Mouse (Mus musculus) CH12.LX (cell line): ENCODE data around the gene Bcl2l14. TPM values are rescaled to one million over a fixed set of nuclear protein-coding genes. Genes with fewer than 3 reads are reported as not detected.
A peak's percentile ranks its signal among the peaks of the same experiment; 100 is the strongest.

Experiments used
- DNase-seq: peaks from one replicate; pipeline ENCODE4 v3.0.0-alpha.2; 2013; ENCODE audit errors: extremely low read depth
- H3K27ac ChIP-seq: 2 replicates; pipeline ENCODE4 v1.5.1; 2012; ENCODE audit warnings: low read depth, mild to moderate bottlenecking, control low read depth, moderate library complexity; ENCODE audit not compliant: insufficient read depth
- H3K27me3 ChIP-seq: replicated peaks from 2 replicates; pipeline ENCODE3; 2012; ENCODE audit warnings: inconsistent platforms
- H3K36me3 ChIP-seq, 2 experiments: replicated peaks in 1 of 2; 2 replicates each; pipeline versions ENCODE3 to v1.6.1; 2012; ENCODE audit warnings: inconsistent platforms in 1 of 2, low read length in 1 of 2, mild to moderate bottlenecking in 1 of 2, mixed read lengths in 1 of 2, moderate library complexity in 1 of 2; ENCODE audit not compliant: control insufficient read depth in 1 of 2, insufficient read depth in 1 of 2
- H3K4me1 ChIP-seq, 2 experiments: 2 replicates each; pipeline ENCODE4 v1.6.1; 2012; ENCODE audit warnings: inconsistent platforms in 1 of 2, moderate library complexity in 1 of 2; ENCODE audit not compliant: insufficient read depth in 2 of 2, control insufficient read depth in 1 of 2
- H3K4me2 ChIP-seq: 2 replicates; pipeline ENCODE4 v1.6.1; 2012; ENCODE audit warnings: low read depth, mild to moderate bottlenecking, control low read depth; ENCODE audit not compliant: poor library complexity, insufficient read depth, severe bottlenecking
- H3K4me3 ChIP-seq, 3 experiments: fragments of 150-350 bp in 1 of 3; sonication (generic) in 1 of 3; replicated peaks in 1 of 3; 2 replicates each; pipeline versions ENCODE3 to v1.5.1; 2011 to 2012; ENCODE audit warnings: low read depth in 2 of 3, low read length in 2 of 3, mild to moderate bottlenecking in 2 of 3, moderate library complexity in 2 of 3, control low read depth in 1 of 3, improper control_type of control experiment in 1 of 3, inconsistent platforms in 1 of 3, mixed read lengths in 1 of 3; ENCODE audit not compliant: poor library complexity in 1 of 3
- H3K79me2 ChIP-seq: replicated peaks from 2 replicates; pipeline ENCODE4 v1.6.1; 2012; ENCODE audit warnings: mild to moderate bottlenecking, moderate library complexity; ENCODE audit not compliant: control insufficient read depth, poor library complexity, insufficient read depth, severe bottlenecking; ENCODE audit errors: extremely low read depth
- H3K9ac ChIP-seq: 2 replicates; pipeline ENCODE4 v1.6.1; 2012; ENCODE audit warnings: low read depth, mild to moderate bottlenecking, control low read depth, moderate library complexity; ENCODE audit not compliant: insufficient read depth
- H3K9me3 ChIP-seq: replicated peaks from 2 replicates; pipeline ENCODE3; 2012; ENCODE audit warnings: low read length, inconsistent platforms, mixed read lengths
- BHLHE40 ChIP-seq: IDR thresholded peaks from 2 replicates; pipeline ENCODE4 v1.6.1; 2011; ENCODE audit warnings: mild to moderate bottlenecking, low read depth, low read length, improper control_type of control experiment
- CHD2 ChIP-seq: IDR thresholded peaks from 2 replicates; pipeline ENCODE4 v1.6.1; 2011; ENCODE audit warnings: low read length, improper control_type of control experiment
- CTCF ChIP-seq, 2 experiments: IDR thresholded peaks in 1 of 2; conservative IDR thresholded peaks in 1 of 2; 2 replicates each; pipeline ENCODE4 v1.5.1; 2011 to 2012; ENCODE audit warnings: low read depth in 2 of 2, low read length in 2 of 2, improper control_type of control experiment in 1 of 2, inconsistent platforms in 1 of 2, mild to moderate bottlenecking in 1 of 2, moderate library complexity in 1 of 2
- ETS1 ChIP-seq: conservative IDR thresholded peaks from 2 replicates; pipeline ENCODE4 v1.6.1; 2012; ENCODE audit warnings: low read depth, mild to moderate bottlenecking, inconsistent platforms, low read length, improper control_type of control experiment, moderate library complexity
- HCFC1 ChIP-seq: IDR thresholded peaks from 2 replicates; pipeline ENCODE4 v1.6.1; 2012; ENCODE audit warnings: low read depth, mild to moderate bottlenecking, inconsistent platforms, low read length, improper control_type of control experiment
- IRF4 ChIP-seq: IDR thresholded peaks from 2 replicates; pipeline ENCODE4 v1.6.1; 2014; ENCODE audit warnings: low read depth, mild to moderate bottlenecking, inconsistent platforms, low read length, improper control_type of control experiment
- JUN ChIP-seq: IDR thresholded peaks from 2 replicates; pipeline ENCODE4 v1.6.1; 2011; ENCODE audit warnings: low read depth, mild to moderate bottlenecking, low read length, improper control_type of control experiment, moderate library complexity; ENCODE audit not compliant: insufficient read depth
- MAFK ChIP-seq: IDR thresholded peaks from 2 replicates; pipeline ENCODE4 v1.6.1; 2011; ENCODE audit warnings: low read length, improper control_type of control experiment; ENCODE audit not compliant: insufficient replicate concordance
- MAX ChIP-seq: IDR thresholded peaks from 2 replicates; pipeline ENCODE4 v1.6.1; 2011; ENCODE audit warnings: low read length, improper control_type of control experiment
- MAZ ChIP-seq: IDR thresholded peaks from 2 replicates; pipeline ENCODE4 v1.6.1; 2012; ENCODE audit warnings: low read depth, mild to moderate bottlenecking, inconsistent platforms, low read length, improper control_type of control experiment, moderate library complexity
- MEF2A ChIP-seq: IDR thresholded peaks from 2 replicates; pipeline ENCODE4 v1.6.1; 2014; ENCODE audit warnings: low read depth, mild to moderate bottlenecking, inconsistent platforms, low read length, improper control_type of control experiment, borderline replicate concordance
- MXI1 ChIP-seq: IDR thresholded peaks from 2 replicates; pipeline ENCODE4 v1.6.1; 2011; ENCODE audit warnings: mild to moderate bottlenecking, low read depth, low read length, improper control_type of control experiment
- MYC ChIP-seq: IDR thresholded peaks from 2 replicates; pipeline ENCODE4 v1.6.1; 2011; ENCODE audit warnings: low read depth, mild to moderate bottlenecking, improper control_type of control experiment, low read length
- NELFE ChIP-seq: IDR thresholded peaks from 2 replicates; pipeline ENCODE4 v1.6.1; 2011; ENCODE audit warnings: low read depth, low read length, improper control_type of control experiment
- NRF1 ChIP-seq: IDR thresholded peaks from 2 replicates; pipeline ENCODE4 v1.6.1; 2014; ENCODE audit warnings: low read depth, mild to moderate bottlenecking, inconsistent platforms, low read length, improper control_type of control experiment, moderate library complexity
- PAX5 ChIP-seq: IDR thresholded peaks from 2 replicates; pipeline ENCODE4 v1.6.1; 2012; ENCODE audit warnings: low read length, inconsistent platforms, mixed read lengths
- POLR2A ChIP-seq: IDR thresholded peaks from 2 replicates; pipeline ENCODE4 v1.6.1; 2011; ENCODE audit warnings: low read depth, mild to moderate bottlenecking, improper control_type of control experiment, low read length
- RAD21 ChIP-seq: IDR thresholded peaks from 2 replicates; pipeline ENCODE4 v1.6.1; 2011; ENCODE audit warnings: low read depth, mild to moderate bottlenecking, low read length, improper control_type of control experiment, moderate library complexity
- SIN3A ChIP-seq: IDR thresholded peaks from 2 replicates; pipeline ENCODE4 v1.6.1; 2012; ENCODE audit warnings: low read length, improper control_type of control experiment, inconsistent platforms
- SMC3 ChIP-seq: IDR thresholded peaks from 2 replicates; pipeline ENCODE4 v1.6.1; 2011; ENCODE audit warnings: low read depth, low read length, improper control_type of control experiment
- TBP ChIP-seq: conservative IDR thresholded peaks from 2 replicates; pipeline ENCODE4 v1.6.1; 2011; ENCODE audit warnings: low read depth, low read length, improper control_type of control experiment
- TCF12 ChIP-seq: IDR thresholded peaks from 2 replicates; pipeline ENCODE4 v1.6.1; 2014; ENCODE audit warnings: low read depth, mild to moderate bottlenecking, inconsistent platforms, low read length, improper control_type of control experiment
- USF1 ChIP-seq: IDR thresholded peaks from 2 replicates; pipeline ENCODE4 v1.6.1; 2014; ENCODE audit warnings: low read depth, mild to moderate bottlenecking, inconsistent platforms, low read length, improper control_type of control experiment
- USF2 ChIP-seq: conservative IDR thresholded peaks from 2 replicates; pipeline ENCODE4 v1.6.1; 2011; ENCODE audit warnings: low read depth, low read length, improper control_type of control experiment
- ZC3H11A ChIP-seq: IDR thresholded peaks from 2 replicates; pipeline ENCODE4 v1.6.1; 2012; ENCODE audit warnings: low read depth, mild to moderate bottlenecking, inconsistent platforms, low read length, improper control_type of control experiment
- ZNF384 ChIP-seq: IDR thresholded peaks from 2 replicates; pipeline ENCODE4 v1.6.1; 2012; ENCODE audit warnings: low read depth, low read length, improper control_type of control experiment, inconsistent platforms
- dilution Hi-C: fragments of 300-500 bp; cut with MboI; formaldehyde crosslinking; loops from 2 replicates; pipeline ENCODE4 v1.14.3; 2020; ENCODE audit warnings: low sequenced_read_pairs; ENCODE audit not compliant: extremely low pct_unique_long_range_greater_than_20kb, extremely low pct_ligation_motif_present
- in situ Hi-C: fragments of 300-500 bp; cut with MboI; formaldehyde crosslinking; loops from 3 replicates; pipeline ENCODE4 v1.14.3; 2019; ENCODE audit warnings: low sequenced_read_pairs, low pct_ligation_motif_present, low pct_unique_long_range_greater_than_20kb, mixed read lengths
- polyA plus RNA-seq: library from polyadenylated mRNA; unstranded; fragments of >175 nt; gene quantifications from 2 replicates; pipeline ENCODE4 v1.2.1, GENCODE M21; 2012; ENCODE audit warnings: low read depth; ENCODE audit not compliant: insufficient read length
- total RNA-seq, 2 experiments: library from RNA; depleted of rRNA; stranded (reverse); fragments of 300-350 nt in 1 of 2; fragments of >200 nt in 1 of 2; gene quantifications; 2 replicates each; pipeline ENCODE4 v1.2.3; 2012 to 2014

The Bcl2l14 gene
- total and polyA plus RNA-seq, 3 experiments = 0.93 to 4.4 (median 3.0) TPM

GRCm38 (mm10) chr6:134425216-134425717, 29.1 kb downstream of the Bcl2l14 start:
- no peaks in the 10 kb centered on the region for H3K79me2 ChIP-seq
- no peak overlapping the region for H3K4me3 ChIP-seq
- H3K27ac ChIP-seq = no peak overlapping the region
- TF ChIP-seq MAZ = no peak
- TF ChIP-seq PAX5 = no peak
- TF ChIP-seq NRF1 = peak; percentile 51; the same call in 1 of the 2 replicates
- no peak for TF ChIP-seq MEF2A
- peak; percentile 90 for TF ChIP-seq RAD21
- no peak; the same call in 1 of the 2 replicates for TF ChIP-seq TCF12
- TF ChIP-seq CHD2 = no peak
- peak; percentile 84 for TF ChIP-seq SMC3
- TF ChIP-seq USF1 = no peak
- no peak for TF ChIP-seq USF2
- TF ChIP-seq MAFK = peak; percentile 22; the same call in 1 of the 2 replicates
- no peak for TF ChIP-seq SIN3A
- TF ChIP-seq ZC3H11A = peak; percentile 66
- no peak for TF ChIP-seq MAX
- TF ChIP-seq NELFE = peak; percentile 17; the same call in 1 of the 2 replicates
- peak; percentile 17 to 85; a peak in 2 of 4 replicates for TF ChIP-seq CTCF (conservative IDR thresholded peaks at IDR 0.05 in 1 of 2, IDR thresholded peaks at IDR 0.05 in 1 of 2; ENCODE audit: low read depth in 2 of 2, low read length in 2 of 2)
- TF ChIP-seq HCFC1 = no peak
- TF ChIP-seq IRF4 = 0 out of 2 replicates have a peak, but pooled peaks have one; percentile 38
- H3K4me2 ChIP-seq = no peak overlapping the region
- H3K9ac ChIP-seq = no peak overlapping the region
- no peaks in the 10 kb centered on the region for H3K27me3 ChIP-seq
- dilution Hi-C loops (no loop called here), in situ Hi-C loops (loop anchor here (25.0 kb wide), 1 partner anchor 437 kb away; no protein-coding TSS in a partner anchor)
- peaks cover 8 to 10% of the 10 kb centered on the region in 2 experiments; a peak in 3 of 4 replicates for H3K4me1 ChIP-seq
- H3K36me3 ChIP-seq = peaks cover 0 to 13% of the 10 kb centered on the region in 2 experiments
- H3K9me3 ChIP-seq = peaks cover 8% of the 10 kb centered on the region
- DNase-seq = peak; percentile 58

- no peaks in the 10 kb centered on the region for H3K4me1 ChIP-seq
- in situ Hi-C loops (loop anchor here (25.0 kb wide), 1 partner anchor 435 kb away; no protein-coding TSS in a partner anchor), dilution Hi-C loops (no loop called here)
- no peak for DNase-seq
- TF ChIP-seq CHD2 (no peak), IRF4 (no peak), POLR2A (no peak), SMC3 (peak; percentile 30; the same call in 1 of the 2 replicates), ETS1 (no peak), MXI1 (no peak), USF1 (no peak), BHLHE40 (no peak), MYC (no peak), ZNF384 (no peak), MEF2A (no peak), TBP (no peak), RAD21 (peak; percentile 28), CTCF (conservative IDR thresholded peaks at IDR 0.05 in 1 of 2, IDR thresholded peaks at IDR 0.05 in 1 of 2; ENCODE audit: low read depth in 2 of 2, low read length in 2 of 2) (peak in 1 of 2 experiments; percentile 48; a peak in 2 of 4 replicates), JUN (no peak)
- H3K27ac ChIP-seq = no peak overlapping the region
- no peak overlapping the region for H3K9ac ChIP-seq
- no peak overlapping the region for H3K4me3 ChIP-seq
- H3K27me3 ChIP-seq = no peaks in the 10 kb centered on the region
- no peaks in the 10 kb centered on the region for H3K79me2 ChIP-seq
- peaks cover 0 to 15% of the 10 kb centered on the region in 2 experiments for H3K36me3 ChIP-seq
- H3K4me2 ChIP-seq = no peak overlapping the region
- peaks cover 8% of the 10 kb centered on the region for H3K9me3 ChIP-seq
Observed at GRCm38 (mm10) chr6:134427165-134427564, 31.0 kb downstream of the Bcl2l14 start.
